Mouse (Mus musculus): Measurements from ENCODE around the gene Nfam1. TPM values are rescaled to one million over a fixed set of nuclear protein-coding genes. Genes with fewer than 3 reads are reported as not detected.

Gene Nfam1
- polyA plus RNA-seq, 1 experiment from 2014 or later, result 2.9 TPM

- H3K4me1 ChIP-seq (ENCODE audit: control insufficient read depth, insufficient read depth, low read length), result peaks cover 22% of the 10 kb centered on the region
- no peak overlapping the region for H3K27ac ChIP-seq (replicated peaks; ENCODE audit: low read depth, low read length)
- ATAC-seq (ENCODE audit: low FRiP score, low TSS enrichment) (no peak), DNase-seq (no peak)
- no peaks in the 10 kb centered on the region for H3K36me3 ChIP-seq (ENCODE audit: control insufficient read depth, insufficient read depth, low read length)
- no peak overlapping the region; the same call in 1 of the 2 replicates for H3K9ac ChIP-seq (replicated peaks; ENCODE audit: low read length)
- H3K4me3 ChIP-seq (replicated peaks; ENCODE audit: low read depth, low read length), result no peak overlapping the region
- WGBS, result 5% methylated on average over 8 of the region's 8 CpGs
- H3K27me3 ChIP-seq (ENCODE audit: control insufficient read depth, insufficient read depth, low read length), result peaks cover 3% of the 10 kb centered on the region; the same call in 1 of the 2 replicates
- no peaks in the 10 kb centered on the region for H3K9me3 ChIP-seq (ENCODE audit: control insufficient read depth, low read length)
- H3K4me2 ChIP-seq (ENCODE audit: low read length), result no peak overlapping the region
Observed at GRCm38 (mm10) chr15:83010423-83010822, 22.7 kb downstream of the Nfam1 start.

- DNase-seq (no peak), ATAC-seq (ENCODE audit: low FRiP score, low TSS enrichment) (no peak)
- Histone ChIP-seq H3K4me2 (ENCODE audit: low read length) (no peak overlapping the region), H3K27me3 (ENCODE audit: control insufficient read depth, insufficient read depth, low read length) (no peaks in the 10 kb centered on the region), H3K4me3 (replicated peaks; ENCODE audit: low read depth, low read length) (no peak overlapping the region), H3K9ac (replicated peaks; ENCODE audit: low read length) (no peak overlapping the region), H3K9me3 (ENCODE audit: control insufficient read depth, low read length) (no peaks in the 10 kb centered on the region), H3K4me1 (ENCODE audit: control insufficient read depth, insufficient read depth, low read length) (peaks cover 22% of the 10 kb centered on the region), H3K36me3 (ENCODE audit: control insufficient read depth, insufficient read depth, low read length) (no peaks in the 10 kb centered on the region), H3K27ac (replicated peaks; ENCODE audit: low read depth, low read length) (no peak overlapping the region)
- 93% methylated on average over 6 of the region's 6 CpGs for WGBS
Observed at GRCm38 (mm10) chr15:83009532-83009931, 23.6 kb downstream of the Nfam1 start.

- no peaks in the 10 kb centered on the region for H3K9me3 ChIP-seq (ENCODE audit: control insufficient read depth, low read length)
- no peaks in the 10 kb centered on the region for H3K36me3 ChIP-seq (ENCODE audit: control insufficient read depth, insufficient read depth, low read length)
- H3K9ac ChIP-seq (replicated peaks; ENCODE audit: low read length), result no peak overlapping the region
- no peaks in the 10 kb centered on the region for H3K27me3 ChIP-seq (ENCODE audit: control insufficient read depth, insufficient read depth, low read length)
- ATAC-seq (ENCODE audit: low FRiP score, low TSS enrichment) (no peak), DNase-seq (no peak)
- no peak overlapping the region for H3K4me2 ChIP-seq (ENCODE audit: low read length)
- H3K27ac ChIP-seq (replicated peaks; ENCODE audit: low read depth, low read length), result no peak overlapping the region
- peaks cover 22% of the 10 kb centered on the region for H3K4me1 ChIP-seq (ENCODE audit: control insufficient read depth, insufficient read depth, low read length)
- no peak overlapping the region for H3K4me3 ChIP-seq (replicated peaks; ENCODE audit: low read depth, low read length)
- WGBS, result 77% methylated on average over 13 of the region's 13 CpGs
Observed at GRCm38 (mm10) chr15:83008761-83009423, 24.2 kb downstream of the Nfam1 start.

- peaks cover 34% of the 10 kb centered on the region for H3K4me1 ChIP-seq (ENCODE audit: control insufficient read depth, insufficient read depth, low read length)
- DNase-seq, result no peak
- ATAC-seq (ENCODE audit: low FRiP score, low TSS enrichment), result no peak
- no peaks in the 10 kb centered on the region for H3K9me3 ChIP-seq (ENCODE audit: control insufficient read depth, low read length)
- H3K9ac ChIP-seq (replicated peaks; ENCODE audit: low read length), result no peak overlapping the region
- H3K4me3 ChIP-seq (replicated peaks; ENCODE audit: low read depth, low read length), result no peak overlapping the region
- no peak overlapping the region for H3K4me2 ChIP-seq (ENCODE audit: low read length)
- no peak overlapping the region for H3K27ac ChIP-seq (replicated peaks; ENCODE audit: low read depth, low read length)
- no peaks in the 10 kb centered on the region; the same call in 1 of the 2 replicates for H3K27me3 ChIP-seq (ENCODE audit: control insufficient read depth, insufficient read depth, low read length)
- WGBS, result 50% methylated on average over 15 of the region's 15 CpGs
- H3K36me3 ChIP-seq (ENCODE audit: control insufficient read depth, insufficient read depth, low read length), result no peaks in the 10 kb centered on the region
Observed at GRCm38 (mm10) chr15:83007346-83007920, 25.7 kb downstream of the Nfam1 start.

GRCm38 (mm10) chr15:83002665-83003548 is 30.2 kb downstream of the Nfam1 start:
- DNase-seq, result peak; percentile 93
- WGBS, result 28% methylated on average over 12 of the region's 12 CpGs
- no peak overlapping the region; the same call in 1 of the 2 replicates for H3K9ac ChIP-seq (replicated peaks; ENCODE audit: low read length)
- no peaks in the 10 kb centered on the region for H3K36me3 ChIP-seq (ENCODE audit: control insufficient read depth, insufficient read depth, low read length)
- peak; percentile 88 for ATAC-seq (ENCODE audit: low FRiP score, low TSS enrichment)
- peaks cover 24% of the 10 kb centered on the region for H3K4me1 ChIP-seq (ENCODE audit: control insufficient read depth, insufficient read depth, low read length)
- H3K27ac ChIP-seq (replicated peaks; ENCODE audit: low read depth, low read length), result peak overlapping the region; percentile 72
- H3K27me3 ChIP-seq (ENCODE audit: control insufficient read depth, insufficient read depth, low read length), result no peaks in the 10 kb centered on the region; the same call in 1 of the 2 replicates
- H3K9me3 ChIP-seq (ENCODE audit: control insufficient read depth, low read length), result no peaks in the 10 kb centered on the region
- no peak overlapping the region for H3K4me2 ChIP-seq (ENCODE audit: low read length)
- H3K4me3 ChIP-seq (replicated peaks; ENCODE audit: low read depth, low read length), result no peak overlapping the region

- 78% methylated on average over 6 of the region's 6 CpGs for WGBS
- no peak for DNase-seq
- no peaks in the 10 kb centered on the region for H3K9me3 ChIP-seq (ENCODE audit: control insufficient read depth, low read length)
- no peaks in the 10 kb centered on the region for H3K36me3 ChIP-seq (ENCODE audit: control insufficient read depth, insufficient read depth, low read length)
- no peak for ATAC-seq (ENCODE audit: low FRiP score, low TSS enrichment)
- H3K27me3 ChIP-seq (ENCODE audit: control insufficient read depth, insufficient read depth, low read length), result no peaks in the 10 kb centered on the region; the same call in 1 of the 2 replicates
- no peak overlapping the region for H3K4me3 ChIP-seq (replicated peaks; ENCODE audit: low read depth, low read length)
- H3K4me1 ChIP-seq (ENCODE audit: control insufficient read depth, insufficient read depth, low read length), result peaks cover 48% of the 10 kb centered on the region
- no peak overlapping the region for H3K27ac ChIP-seq (replicated peaks; ENCODE audit: low read depth, low read length)
- H3K4me2 ChIP-seq (ENCODE audit: low read length), result no peak overlapping the region
- no peak overlapping the region for H3K9ac ChIP-seq (replicated peaks; ENCODE audit: low read length)
Observed at GRCm38 (mm10) chr15:82998811-82999221, 34.3 kb downstream of the Nfam1 start.

GRCm38 (mm10) chr15:82996431-82996830 is 36.7 kb downstream of the Nfam1 start:
- no peak for ATAC-seq (ENCODE audit: low FRiP score, low TSS enrichment)
- DNase-seq, result no peak
- Histone ChIP-seq H3K36me3 (ENCODE audit: control insufficient read depth, insufficient read depth, low read length) (no peaks in the 10 kb centered on the region), H3K27ac (replicated peaks; ENCODE audit: low read depth, low read length) (no peak overlapping the region), H3K9ac (replicated peaks; ENCODE audit: low read length) (no peak overlapping the region), H3K27me3 (ENCODE audit: control insufficient read depth, insufficient read depth, low read length) (no peaks in the 10 kb centered on the region), H3K4me3 (replicated peaks; ENCODE audit: low read depth, low read length) (no peak overlapping the region), H3K9me3 (ENCODE audit: control insufficient read depth, low read length) (no peaks in the 10 kb centered on the region), H3K4me1 (ENCODE audit: control insufficient read depth, insufficient read depth, low read length) (peaks cover 39% of the 10 kb centered on the region), H3K4me2 (ENCODE audit: low read length) (no peak overlapping the region)

GRCm38 (mm10) chr15:82995239-82995638 is 37.9 kb downstream of the Nfam1 start:
- Histone ChIP-seq H3K4me2 (ENCODE audit: low read length) (no peak overlapping the region), H3K4me1 (ENCODE audit: control insufficient read depth, insufficient read depth, low read length) (peaks cover 39% of the 10 kb centered on the region), H3K27ac (replicated peaks; ENCODE audit: low read depth, low read length) (peak overlapping the region; percentile 49), H3K4me3 (replicated peaks; ENCODE audit: low read depth, low read length) (no peak overlapping the region), H3K27me3 (ENCODE audit: control insufficient read depth, insufficient read depth, low read length) (no peaks in the 10 kb centered on the region), H3K36me3 (ENCODE audit: control insufficient read depth, insufficient read depth, low read length) (no peaks in the 10 kb centered on the region), H3K9ac (replicated peaks; ENCODE audit: low read length) (no peak overlapping the region), H3K9me3 (ENCODE audit: control insufficient read depth, low read length) (no peaks in the 10 kb centered on the region)
- whole genome bisulfite sequencing, result 51% methylated on average over 7 of the region's 7 CpGs
- DNase-seq, result peak; percentile 65
- no peak for ATAC-seq (ENCODE audit: low FRiP score, low TSS enrichment)

Measured in midbrain, embryonic 14.5 days (tissue).